Mouse (Mus musculus) stomach, postnatal 0 days (tissue): Measurements from ENCODE around the gene Zfp341. TPM values are rescaled to one million over a fixed set of nuclear protein-coding genes. Genes with fewer than 3 reads are reported as not detected.
A peak's percentile ranks its signal among the peaks of the same experiment; 100 is the strongest.

ENCODE experiments used
- ATAC-seq: fragments of 200-750 bp; cut with Nextera tagmentation; 2 replicates; pipeline ENCODE4 v1.8.0; 2017; ENCODE audit not compliant: low FRiP score, low TSS enrichment
- DNase-seq: peaks from one replicate; pipeline ENCODE4 v3.0.0-alpha.2; 2016; ENCODE audit warnings: low spot score
- H3K27ac ChIP-seq: fragments of 300-500 bp; sonication (generic); replicated peaks from 2 replicates; pipeline ENCODE4 v1.5.1; 2014; ENCODE audit warnings: mild to moderate bottlenecking, control low read depth
- H3K27me3 ChIP-seq: fragments of 300-500 bp; sonication (generic); 2 replicates; pipeline ENCODE4 v1.6.1; 2014; ENCODE audit warnings: low read length; ENCODE audit not compliant: control insufficient read depth, insufficient read depth
- H3K36me3 ChIP-seq: fragments of 300-500 bp; sonication (generic); 2 replicates; pipeline ENCODE4 v1.6.1; 2014; ENCODE audit warnings: low read length, mixed read lengths; ENCODE audit not compliant: control insufficient read depth, insufficient read depth
- H3K4me1 ChIP-seq: fragments of 300-500 bp; sonication (generic); replicated peaks from 2 replicates; pipeline ENCODE4 v1.6.1; 2014; ENCODE audit warnings: antibody characterized with exemption; ENCODE audit not compliant: control insufficient read depth, insufficient read depth
- H3K4me2 ChIP-seq: fragments of 300-500 bp; sonication (generic); replicated peaks from 2 replicates; pipeline ENCODE4 v1.6.1; 2014; ENCODE audit warnings: low read depth, mild to moderate bottlenecking, control low read depth, moderate library complexity
- H3K4me3 ChIP-seq: fragments of 300-500 bp; sonication (generic); 2 replicates; pipeline ENCODE4 v1.5.1; 2014; ENCODE audit warnings: low read depth, low read length, control low read depth
- H3K9ac ChIP-seq: fragments of 300-500 bp; sonication (generic); 2 replicates; pipeline ENCODE4 v1.6.1; 2014; ENCODE audit warnings: mild to moderate bottlenecking, low read length, control low read depth, mixed read lengths
- H3K9me3 ChIP-seq: fragments of 300-500 bp; sonication (generic); 2 replicates; pipeline ENCODE4 v1.6.1; 2016; ENCODE audit warnings: low read length; ENCODE audit not compliant: control insufficient read depth
- CTCF ChIP-seq: IDR thresholded peaks from 2 replicates; pipeline ENCODE4 v1.5.1; 2016; ENCODE audit warnings: antibody characterized with exemption, low read depth, mild to moderate bottlenecking, moderate library complexity
- EP300 ChIP-seq: optimal IDR thresholded peaks from 2 replicates; pipeline ENCODE3; 2016; ENCODE audit warnings: antibody characterized with exemption
- WGBS: fragments of 180-500 bp; shearing (Covaris S2); extraction: QIAGEN DNeasy Blood & Tissue Kit; methylation state at CpG from one replicate; pipeline ENCODE4 v1.1.7; 2014; 5-methylcytosine and 5-hydroxymethylcytosine counted together
- polyA plus RNA-seq: library from polyadenylated mRNA; unstranded; fragments of >200 nt; fragmentation: Nextera tagmentation; extraction: Ambion mirVana; gene quantifications from 2 replicates; pipeline ENCODE4 v1.2.1, GENCODE M21; 2015

Zfp341 gene
- polyA plus RNA-seq, 1 experiment from 2014 or later: 0.27 TPM

- no peak overlapping the region for H3K4me2 ChIP-seq
- no peaks in the 10 kb centered on the region for H3K36me3 ChIP-seq
- peaks cover 5% of the 10 kb centered on the region for H3K4me1 ChIP-seq
- no peak for DNase-seq
- H3K27me3 ChIP-seq: no peaks in the 10 kb centered on the region
- TF ChIP-seq CTCF (no peak), EP300 (no peak)
- no peak overlapping the region for H3K9ac ChIP-seq
- H3K4me3 ChIP-seq: no peak overlapping the region
- H3K27ac ChIP-seq: no peak overlapping the region
- ATAC-seq: no peak
- no peaks in the 10 kb centered on the region for H3K9me3 ChIP-seq
- 56% methylated on average over 8 of the region's 8 CpGs for WGBS
Observed at GRCm38 (mm10) chr2:154571976-154572375, 41.1 kb upstream of the Zfp341 start.

GRCm38 (mm10) chr2:154572996-154573395, 40.1 kb upstream of the Zfp341 start:
- no peaks in the 10 kb centered on the region for H3K27me3 ChIP-seq
- TF ChIP-seq EP300 (no peak), CTCF (no peak)
- 74% methylated on average over 3 of the region's 3 CpGs for WGBS

GRCm38 (mm10) chr2:154574271-154574670, 38.8 kb upstream of the Zfp341 start:
- TF ChIP-seq EP300 (no peak), CTCF (no peak)
- peaks cover 3% of the 10 kb centered on the region; the same call in 1 of the 2 replicates for H3K4me1 ChIP-seq
- no peaks in the 10 kb centered on the region for H3K9me3 ChIP-seq
- H3K27me3 ChIP-seq: no peaks in the 10 kb centered on the region
- H3K27ac ChIP-seq: no peak overlapping the region
- 81% methylated on average over 7 of the region's 7 CpGs for WGBS
- H3K4me2 ChIP-seq: no peak overlapping the region
- no peaks in the 10 kb centered on the region for H3K36me3 ChIP-seq
- H3K4me3 ChIP-seq: no peak overlapping the region
- ATAC-seq: no peak
- DNase-seq: no peak
- no peak overlapping the region for H3K9ac ChIP-seq

More at GRCm38 (mm10) chr2:154572996-154573395, 40.1 kb upstream of the Zfp341 start:
- no peak for DNase-seq
- no peaks in the 10 kb centered on the region for H3K36me3 ChIP-seq
- no peak overlapping the region for H3K9ac ChIP-seq
- no peak for ATAC-seq
- H3K4me1 ChIP-seq: peaks cover 3% of the 10 kb centered on the region
- no peak overlapping the region for H3K27ac ChIP-seq
- no peak overlapping the region for H3K4me2 ChIP-seq
- H3K4me3 ChIP-seq: no peak overlapping the region
- no peaks in the 10 kb centered on the region for H3K9me3 ChIP-seq

DNA sequence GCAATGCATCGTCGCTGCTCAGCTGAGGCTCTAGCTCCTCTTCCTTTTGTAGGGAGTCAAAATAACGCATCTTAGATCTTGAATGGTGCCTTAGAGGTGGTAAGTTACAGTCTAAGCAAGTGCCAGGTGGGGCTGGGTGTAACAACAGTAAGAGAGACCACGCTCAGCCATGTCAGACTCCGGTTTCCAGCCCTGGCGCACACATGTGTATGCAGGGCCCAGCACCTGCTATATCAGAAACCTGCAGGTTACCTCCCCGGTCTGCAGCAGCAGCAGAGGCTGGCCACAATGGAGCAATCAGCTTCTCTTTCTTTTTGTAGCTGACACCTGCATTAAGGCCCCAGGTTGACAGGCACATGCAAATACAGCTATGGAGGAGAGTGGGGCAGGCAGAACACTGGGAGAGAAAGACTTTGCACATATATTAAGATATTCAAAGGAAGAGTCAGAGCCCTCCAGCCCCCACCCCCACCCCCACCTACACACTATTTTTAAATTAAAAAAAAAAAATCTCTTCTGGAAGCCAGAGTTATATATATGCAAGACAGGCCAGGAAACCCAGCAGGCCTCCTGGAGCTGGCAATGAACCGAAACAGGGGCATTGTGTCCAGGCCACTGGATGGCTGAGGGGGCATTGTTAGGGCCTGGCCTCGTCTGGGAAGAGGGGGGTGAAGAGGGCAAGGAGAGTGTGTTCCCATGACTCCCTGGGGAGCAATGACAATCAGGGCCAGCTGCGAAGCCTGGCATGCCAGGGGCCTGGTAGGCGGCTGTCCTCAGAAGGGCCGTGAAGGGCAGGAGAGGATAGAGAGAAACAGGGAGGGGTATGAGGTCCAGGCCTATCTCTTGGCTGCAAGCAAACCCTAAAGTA, 36.0 kb upstream of the Zfp341 start:
- 59% methylated on average over 12 of the region's 12 CpGs for WGBS

GRCm38 (mm10) chr2:154577744-154578067, 35.4 kb upstream of the Zfp341 start:
- Histone ChIP-seq H3K4me1 (no peaks in the 10 kb centered on the region), H3K9me3 (no peaks in the 10 kb centered on the region), H3K4me3 (no peak overlapping the region), H3K27me3 (no peaks in the 10 kb centered on the region), H3K9ac (no peak overlapping the region), H3K27ac (no peak overlapping the region), H3K4me2 (no peak overlapping the region), H3K36me3 (no peaks in the 10 kb centered on the region)
- ATAC-seq: no peak
- WGBS: 92% methylated on average over 6 of the region's 6 CpGs
- no peak for DNase-seq
- TF ChIP-seq CTCF (no peak), EP300 (no peak)

More for the DNA sequence above, 36.0 kb upstream of the Zfp341 start:
- no peaks in the 10 kb centered on the region for H3K4me1 ChIP-seq
- no peaks in the 10 kb centered on the region for H3K27me3 ChIP-seq
- H3K4me3 ChIP-seq: no peak overlapping the region
- no peaks in the 10 kb centered on the region for H3K36me3 ChIP-seq
- TF ChIP-seq CTCF (no peak), EP300 (no peak)
- H3K4me2 ChIP-seq: no peak overlapping the region
- no peak overlapping the region for H3K9ac ChIP-seq
- H3K9me3 ChIP-seq: no peaks in the 10 kb centered on the region
- DNase-seq (no peak), ATAC-seq (no peak)
- H3K27ac ChIP-seq: no peak overlapping the region

DNA sequence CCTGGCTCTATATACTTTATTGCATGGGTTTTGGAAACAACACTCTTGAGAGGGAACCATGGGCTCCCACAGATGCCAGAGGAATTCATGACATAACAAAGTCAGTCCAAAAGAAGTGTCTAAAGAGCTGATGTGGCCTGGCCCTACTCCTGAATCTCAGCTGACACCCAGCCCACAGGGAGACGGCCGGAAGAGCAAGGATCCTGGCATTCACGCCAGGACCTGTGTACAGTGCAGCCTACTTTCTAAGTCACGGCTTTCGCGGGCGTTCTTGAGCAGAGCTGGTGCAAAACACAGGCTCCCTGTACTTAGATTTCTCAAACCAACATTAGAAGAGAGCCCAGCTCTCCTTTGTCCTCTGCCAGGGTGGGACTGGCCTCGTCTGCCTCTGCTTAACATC, 32.5 kb upstream of the Zfp341 start:
- Histone ChIP-seq H3K36me3 (no peaks in the 10 kb centered on the region), H3K27me3 (no peaks in the 10 kb centered on the region), H3K27ac (peak overlapping the region; percentile 63), H3K4me1 (no peaks in the 10 kb centered on the region), H3K4me3 (no peak overlapping the region), H3K9me3 (no peaks in the 10 kb centered on the region), H3K9ac (no peak overlapping the region), H3K4me2 (no peak overlapping the region)
- TF ChIP-seq EP300 (no peak), CTCF (no peak)
- ATAC-seq (peak; percentile 34; the same call in 1 of the 2 replicates), DNase-seq (no peak)
- WGBS: 58% methylated on average over 8 of the region's 8 CpGs
